Mouse (Mus musculus): ENCODE data around the gene Acin1.

Acin1 gene

DNA sequence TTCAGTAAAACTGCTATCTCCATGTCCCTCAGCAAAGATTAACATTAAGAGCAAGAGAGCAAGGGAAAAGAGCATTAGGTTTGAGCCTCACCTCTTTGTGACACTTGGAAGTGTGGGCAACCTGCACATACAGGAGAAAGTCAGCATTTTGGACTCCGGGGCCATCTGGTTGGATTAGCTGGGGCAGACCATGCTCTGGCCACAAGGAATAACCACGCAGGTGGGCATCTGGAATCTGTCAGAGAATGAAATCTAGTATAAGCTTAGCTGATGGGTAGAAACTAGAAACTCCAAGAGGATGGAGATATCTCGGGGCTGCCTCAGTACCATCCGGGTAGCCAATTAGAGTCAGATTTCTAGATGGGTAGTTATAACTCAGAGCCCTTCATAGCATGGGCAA is 10.0 kb upstream of the Acin1 start:
- DNase-seq = no peak

DNA sequence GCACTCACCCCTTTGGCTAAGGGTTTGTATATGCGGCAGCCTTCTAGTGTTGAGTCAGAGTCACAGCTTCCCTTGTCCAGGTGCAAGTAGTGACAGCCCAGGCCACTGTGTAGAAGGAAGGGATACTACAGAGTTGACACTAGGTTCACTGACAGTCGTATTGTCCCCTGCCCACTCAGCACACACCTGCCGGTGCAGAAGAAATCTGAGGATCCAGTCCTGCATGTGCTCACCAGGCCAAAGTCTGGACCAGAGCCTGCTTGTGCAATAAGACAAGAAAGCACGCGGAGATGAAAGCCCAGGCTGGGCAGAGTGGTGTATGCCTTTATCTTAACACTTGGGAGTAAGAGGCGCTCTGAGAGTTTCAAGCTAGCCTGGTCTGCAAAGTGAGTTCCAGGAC is 8.3 kb upstream of the Acin1 start:
- no peak for DNase-seq

DNA sequence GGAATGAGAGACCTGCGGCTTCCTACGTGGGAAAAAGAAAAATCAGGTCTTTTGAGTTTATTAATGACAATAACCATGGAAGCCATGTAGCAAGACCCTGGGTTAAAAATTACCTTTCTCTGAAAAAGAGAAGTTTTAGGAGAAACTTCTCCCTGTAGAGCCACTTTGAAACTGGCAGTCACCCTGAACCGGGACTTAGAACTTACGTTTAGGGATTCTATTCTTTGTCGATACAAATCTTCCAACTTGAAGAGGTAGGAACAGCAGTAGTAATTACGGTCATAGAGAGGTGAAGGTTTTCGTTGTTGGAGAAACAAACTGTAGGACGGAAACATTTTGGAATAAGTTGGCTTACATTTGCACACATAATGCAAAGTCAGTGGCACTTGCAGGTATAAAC is 520 bp upstream of the Acin1 start:
- DNase-seq = no peak

DNA sequence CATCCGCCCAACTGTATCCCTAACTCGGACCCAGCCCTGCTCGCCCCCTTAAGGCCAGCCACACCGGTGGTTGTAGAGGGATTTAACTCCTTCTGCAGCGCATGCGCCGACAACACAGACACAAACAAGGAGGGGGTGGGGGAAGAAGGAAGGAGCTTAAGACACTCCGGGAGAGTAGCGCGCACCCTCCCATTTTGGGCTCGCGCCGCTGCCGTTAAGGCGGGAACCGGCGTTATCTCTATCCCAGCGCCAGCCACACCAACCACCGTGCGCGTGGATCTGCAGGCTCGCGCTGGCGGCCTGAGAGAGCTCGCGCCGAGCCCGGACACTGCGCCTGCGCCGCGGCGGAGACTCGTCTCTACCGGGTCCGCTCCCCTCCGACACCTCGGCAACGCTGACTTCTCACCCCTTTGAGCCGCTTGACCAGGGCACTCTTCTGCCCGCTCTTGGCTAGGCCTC is 639 bp downstream of the Acin1 start, which contains the start of gene 1700123O20Rik:
1700123O20Rik (plus strand) TSS at position 154 of the 459 bp plus-strand sequence.
- peak; percentile 70 for DNase-seq

DNA sequence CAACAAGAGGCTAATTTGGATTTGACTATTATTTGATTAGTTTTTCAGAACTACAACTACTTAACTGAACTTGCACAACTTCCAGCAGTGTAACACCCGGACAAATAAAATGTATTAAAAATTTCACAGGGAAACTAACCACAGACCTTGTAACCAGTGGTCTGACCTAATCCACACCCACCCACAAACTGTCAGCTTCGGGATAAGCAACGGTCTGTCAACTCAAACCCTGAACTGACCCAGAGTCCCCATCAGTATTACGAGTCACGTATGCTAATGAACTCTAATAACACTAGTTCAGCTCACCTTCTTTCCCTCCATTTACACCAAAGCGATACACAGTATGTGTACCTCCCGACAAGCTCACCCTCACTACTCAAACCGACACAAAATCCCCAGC is 1.3 kb downstream of the Acin1 start:
- no peak for DNase-seq

DNA sequence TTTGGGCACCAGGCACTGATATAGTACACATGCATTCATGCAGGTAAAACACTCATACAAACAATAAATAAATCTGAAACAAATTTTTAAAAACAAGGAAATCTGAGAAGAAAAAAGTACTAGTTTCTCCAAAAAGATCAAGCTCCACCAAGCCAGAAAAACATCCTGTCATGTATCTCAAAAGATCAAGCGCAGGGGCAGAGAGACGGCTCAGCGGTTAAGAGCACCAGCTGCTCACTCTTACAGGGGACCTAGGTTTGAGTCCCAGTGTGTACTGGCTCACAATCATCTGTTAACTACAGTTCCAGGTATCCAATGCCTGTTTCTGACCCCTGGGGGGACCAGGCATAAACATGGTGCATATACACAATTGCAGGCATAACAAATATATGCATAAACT is 4.3 kb downstream of the Acin1 start:
- no peak for DNase-seq

DNA sequence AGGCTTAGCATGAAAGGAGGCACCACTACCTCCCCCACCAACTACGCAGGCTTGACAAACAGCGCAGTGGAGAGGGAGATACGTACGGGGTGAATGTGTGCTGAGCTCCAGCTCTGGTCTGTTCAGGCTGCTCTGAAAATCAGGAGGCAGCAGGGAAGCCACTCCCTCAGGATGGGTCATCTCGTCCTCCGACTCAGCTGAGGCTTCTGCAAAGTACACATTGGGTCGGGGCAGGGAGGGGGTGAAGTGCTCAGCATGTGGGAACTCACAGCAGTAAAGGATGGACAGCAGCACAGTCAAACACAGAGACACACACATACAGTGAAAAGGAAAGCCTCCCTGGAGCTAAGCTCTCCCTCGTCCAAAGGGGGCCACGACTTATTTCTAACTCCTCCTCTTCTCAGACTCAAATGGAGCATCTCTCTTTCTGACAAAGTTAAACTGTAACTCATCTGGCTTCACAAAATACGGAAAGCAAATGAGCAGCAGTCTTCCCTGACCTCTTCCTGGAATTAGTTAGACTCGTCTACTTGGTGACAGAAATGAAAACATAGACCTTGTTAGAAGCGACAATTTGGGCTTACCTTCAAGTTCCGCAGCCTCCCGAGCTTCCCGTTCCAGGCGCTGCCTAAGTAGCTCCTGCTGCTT is 8.0 kb downstream of the Acin1 start:
- DNase-seq = no peak

DNA sequence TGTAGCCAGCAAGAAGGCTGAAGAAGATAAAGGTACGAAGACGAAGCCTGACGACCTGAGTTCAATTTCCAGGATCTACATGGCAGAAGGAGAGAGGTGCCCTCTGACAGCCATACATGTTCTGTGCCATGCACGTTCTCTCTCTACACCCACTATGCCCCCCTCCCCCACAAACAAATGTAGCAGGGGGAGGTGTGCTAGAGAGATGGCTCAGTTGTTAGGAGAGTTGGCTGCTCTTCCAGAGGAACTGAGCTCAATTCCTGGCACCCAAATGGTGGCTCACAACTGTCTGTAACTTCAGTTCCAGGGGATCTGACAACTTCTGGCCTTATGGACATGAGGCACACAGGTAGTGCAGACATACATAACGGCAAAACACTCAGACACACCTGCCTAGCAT is 10.4 kb downstream of the Acin1 start:
- no peak for DNase-seq

DNA sequence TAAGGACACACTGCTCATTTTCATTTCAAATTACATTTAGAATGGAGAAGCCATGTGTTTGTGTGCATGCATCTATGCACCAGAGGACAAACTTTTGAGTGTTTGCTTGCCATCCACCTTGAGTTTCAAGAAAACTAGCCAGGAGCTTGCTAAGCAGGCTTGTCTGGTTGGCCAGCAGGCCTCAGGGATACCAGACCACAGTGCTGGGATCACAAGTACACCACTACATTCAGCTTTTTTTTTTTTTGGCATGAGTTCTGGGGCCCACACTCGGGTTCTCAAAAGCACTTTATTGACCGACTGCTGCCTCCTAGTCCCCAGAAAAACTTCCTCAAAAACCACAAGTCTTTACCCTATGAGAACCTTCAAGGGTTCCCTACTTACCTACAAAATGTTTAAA is 12.4 kb downstream of the Acin1 start:
- no peak for DNase-seq

DNA sequence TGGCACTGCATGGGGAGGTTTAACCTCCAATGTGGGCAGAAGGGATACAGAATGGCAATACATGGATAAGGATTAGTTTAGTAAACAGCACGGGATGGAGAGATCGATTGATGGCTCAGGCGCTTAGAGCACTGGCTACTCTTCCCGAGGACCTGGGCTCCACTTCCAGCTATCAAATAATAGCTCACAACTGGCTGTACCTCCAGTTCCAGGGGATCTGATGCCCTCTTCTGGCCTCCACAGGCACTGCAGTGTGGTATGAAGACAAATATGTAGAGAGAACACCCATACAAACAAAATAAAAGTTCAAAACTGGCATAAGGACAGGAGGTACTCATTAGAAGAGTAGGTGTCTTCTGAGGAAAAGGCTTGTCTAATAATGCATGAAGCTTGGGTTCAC is 17.4 kb downstream of the Acin1 start:
- no peak for DNase-seq

DNA sequence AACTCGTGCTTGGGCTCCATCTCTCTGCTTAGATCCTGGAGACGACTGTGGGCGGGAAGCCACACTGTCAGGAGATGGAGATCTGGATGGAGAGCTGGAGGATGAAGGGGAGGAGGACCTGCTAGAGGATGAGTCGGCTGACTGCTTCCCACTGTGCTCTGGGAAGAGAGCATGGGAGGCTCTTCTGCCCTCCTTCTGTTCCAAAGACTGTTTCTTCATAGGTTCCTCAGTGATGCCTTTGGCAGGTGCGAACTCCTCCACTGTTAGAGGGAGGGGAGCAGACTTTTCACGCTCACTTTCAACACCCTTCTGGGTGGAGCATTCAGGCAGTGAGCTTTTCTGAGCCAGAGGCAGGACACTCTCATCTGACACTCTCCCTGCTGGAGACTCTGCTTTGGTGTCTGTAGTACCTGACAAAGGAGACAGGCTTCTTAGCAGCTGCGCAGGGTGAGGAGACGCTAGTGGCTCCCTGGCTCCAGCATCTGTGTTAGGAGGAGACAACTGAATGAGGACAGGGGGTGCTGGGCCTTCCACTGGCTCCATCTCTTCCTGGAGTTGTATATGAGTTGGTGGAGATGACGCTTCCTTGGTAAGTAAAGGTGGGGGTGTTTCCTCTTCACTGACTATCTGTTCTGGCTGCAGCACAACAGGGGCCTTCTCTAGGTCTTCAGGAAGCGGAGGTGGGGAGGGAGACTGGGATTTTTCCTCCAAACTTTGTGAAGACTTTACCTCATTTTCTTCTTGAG is 22.1 kb downstream of the Acin1 start:
- no peak for DNase-seq

DNA sequence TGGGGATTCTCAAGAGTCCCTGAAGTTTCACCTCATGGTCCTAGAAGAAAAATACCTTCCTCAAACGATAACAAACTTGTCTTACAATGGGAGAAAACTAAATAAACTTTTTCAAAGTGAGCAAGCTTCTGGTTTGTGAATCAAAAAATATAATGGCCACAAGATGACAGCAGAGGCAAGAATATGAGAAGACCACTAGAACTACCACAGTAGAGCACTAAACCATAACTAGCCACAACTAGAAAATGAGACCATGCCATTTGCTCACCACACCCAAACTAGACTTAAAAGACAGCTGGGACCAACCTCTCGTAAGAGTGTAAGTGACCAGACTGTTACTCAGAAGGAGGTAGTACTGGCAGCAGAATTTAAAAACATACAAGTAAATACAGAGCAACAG is 26.7 kb downstream of the Acin1 start:
- DNase-seq = no peak

DNA sequence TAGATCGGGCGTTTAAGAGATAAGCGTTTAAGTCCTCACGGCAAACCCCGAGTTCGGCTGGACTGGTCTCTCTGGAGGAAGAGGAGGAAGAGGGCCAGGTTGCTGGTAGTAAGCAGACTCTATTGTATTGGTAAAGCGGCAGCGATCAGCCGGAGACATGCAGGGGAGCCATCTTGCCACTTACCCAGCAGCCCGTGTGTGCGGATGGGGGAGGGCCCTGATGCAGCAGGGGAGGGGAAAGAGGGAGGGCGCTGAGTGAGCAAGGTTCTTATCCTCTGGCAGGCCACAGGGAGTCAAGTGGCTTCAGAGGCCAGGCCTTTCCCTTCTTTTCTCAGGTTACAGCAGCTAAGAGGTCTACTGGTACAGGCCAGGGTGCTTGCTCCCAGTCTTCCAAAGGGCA is 33.2 kb downstream of the Acin1 start:
- peak; percentile 79 for DNase-seq

DNA sequence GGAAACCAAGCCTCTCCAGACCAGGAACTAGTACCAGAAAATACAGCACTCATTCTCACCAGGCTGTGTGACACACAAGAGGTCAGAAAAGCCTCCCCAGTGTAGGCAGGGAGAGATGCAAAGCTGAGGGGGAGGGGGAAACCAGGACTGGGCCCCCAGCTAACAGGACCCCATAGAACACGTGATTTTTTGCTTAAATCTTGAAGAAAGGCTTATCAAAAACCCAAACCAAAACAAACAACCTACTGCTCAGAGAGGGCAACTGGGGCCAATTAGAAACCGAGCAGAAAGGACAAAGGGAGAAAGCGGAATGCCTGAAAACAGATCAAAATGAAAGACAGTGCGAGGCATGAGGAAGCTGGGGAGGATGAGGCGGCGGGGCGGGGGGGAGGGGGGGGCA is 33.9 kb downstream of the Acin1 start:
- no peak for DNase-seq

DNA sequence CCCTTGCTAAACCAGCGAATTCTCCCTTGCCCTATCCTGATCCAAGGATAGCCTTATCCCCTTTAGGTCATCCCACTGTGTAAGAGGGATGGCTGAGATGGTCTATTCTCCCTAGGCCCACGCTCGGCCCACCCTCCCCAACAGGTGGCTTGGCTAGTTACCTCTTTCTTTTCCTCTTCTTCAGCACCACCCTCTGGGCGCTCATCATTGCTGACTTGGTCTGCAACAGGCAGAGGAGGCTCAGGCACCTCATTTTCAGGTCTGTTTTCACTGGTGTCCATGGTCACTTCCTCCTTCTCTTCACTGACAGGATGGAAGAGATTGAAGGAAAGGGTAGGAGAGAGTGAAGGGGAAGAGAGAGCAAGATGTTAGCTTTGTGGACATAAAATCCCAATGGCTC is 35.2 kb downstream of the Acin1 start:
- DNase-seq = no peak

DNA sequence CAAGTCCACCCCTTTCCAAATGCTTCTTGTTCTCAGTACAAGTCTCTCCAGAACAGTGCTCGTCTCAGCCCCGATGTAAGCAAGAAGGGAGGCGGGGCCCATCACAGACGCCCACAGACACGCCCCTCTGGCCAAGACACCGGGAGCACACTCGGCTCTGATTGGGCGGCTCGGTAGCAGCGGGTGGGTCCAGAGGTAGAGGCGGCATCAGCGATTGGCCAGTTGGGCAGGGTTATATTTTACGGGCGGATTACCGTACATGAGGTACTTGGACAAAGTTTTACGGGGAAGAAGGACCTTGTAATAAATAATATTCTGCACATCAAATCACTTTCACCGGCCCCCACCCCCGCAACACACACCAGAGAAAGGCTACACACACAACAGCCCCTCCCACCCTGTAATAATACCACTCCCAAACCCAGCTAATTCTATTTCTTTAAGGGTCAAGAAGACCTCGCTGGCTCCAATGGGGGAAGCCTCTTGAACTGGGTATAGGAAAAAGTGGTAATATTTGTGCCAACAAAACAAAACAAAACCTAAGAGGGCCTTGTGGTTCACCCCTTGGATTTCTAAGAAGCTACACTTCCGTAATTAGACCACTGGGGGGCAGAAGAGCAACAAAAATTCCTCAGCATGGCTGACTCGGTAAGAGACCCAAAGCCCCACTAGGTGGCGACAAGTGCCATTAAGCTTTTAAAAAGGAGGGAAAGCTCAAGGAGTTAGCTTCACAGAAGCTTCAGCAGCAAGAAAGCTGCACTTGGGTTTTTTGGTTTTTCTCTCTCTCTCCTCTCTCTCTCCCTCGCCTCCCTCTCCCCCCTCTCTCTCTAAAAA is 35.9 kb downstream of the Acin1 start:
- DNase-seq = peak; percentile 86

DNA sequence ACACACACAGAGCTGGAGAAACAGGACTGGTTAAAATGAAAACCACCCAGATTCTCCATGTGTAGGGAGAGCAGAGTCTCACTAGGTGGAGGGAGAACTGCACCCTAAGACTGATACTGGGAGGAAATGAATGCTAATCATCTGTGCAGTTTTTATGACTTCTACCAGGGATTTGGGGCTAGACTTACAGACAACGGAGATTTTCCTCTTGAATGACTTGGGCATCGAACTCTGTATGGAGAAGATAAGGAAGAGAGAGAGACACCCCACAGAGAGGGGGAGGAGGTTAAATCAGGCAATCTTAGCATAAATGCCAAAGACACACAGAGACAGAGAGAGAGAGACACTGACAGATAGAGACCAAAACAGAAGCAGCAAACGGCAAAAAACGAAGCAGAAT is 38.8 kb downstream of the Acin1 start:
- no peak for DNase-seq

DNA sequence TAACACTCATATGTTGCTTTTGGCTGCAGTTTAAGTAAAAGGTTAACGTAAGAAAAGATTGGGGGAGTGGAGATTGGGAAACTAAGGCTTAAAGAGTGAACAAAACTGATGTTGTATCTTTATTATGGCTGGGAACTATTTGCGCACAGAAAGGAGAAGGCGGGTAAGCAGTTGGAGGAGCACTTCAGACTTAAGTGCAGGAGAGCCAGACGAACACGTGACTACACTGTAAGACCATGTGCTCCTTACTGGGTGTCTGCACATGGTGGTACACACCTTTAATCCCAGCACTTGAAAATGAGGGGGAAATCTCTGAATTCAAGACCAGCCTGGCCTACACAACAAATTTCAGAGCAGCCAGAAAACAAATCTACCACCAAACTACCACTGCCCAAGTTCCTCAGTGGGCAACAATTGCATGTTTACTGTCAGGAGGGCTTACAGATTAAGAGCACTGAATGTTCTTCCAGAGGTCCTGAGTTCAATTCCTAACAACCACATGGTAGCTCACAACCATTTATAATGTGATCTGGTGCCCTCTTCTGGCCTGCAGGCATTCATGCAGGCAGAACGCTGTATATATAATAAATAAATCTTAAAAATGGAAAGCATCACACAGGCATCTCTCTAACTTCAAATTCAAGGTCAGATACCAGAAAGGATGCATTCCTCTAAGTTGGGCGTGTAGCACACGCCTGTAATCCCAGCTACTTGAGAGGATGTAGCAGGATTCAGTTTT is 39.7 kb downstream of the Acin1 start:
- DNase-seq = no peak

DNA sequence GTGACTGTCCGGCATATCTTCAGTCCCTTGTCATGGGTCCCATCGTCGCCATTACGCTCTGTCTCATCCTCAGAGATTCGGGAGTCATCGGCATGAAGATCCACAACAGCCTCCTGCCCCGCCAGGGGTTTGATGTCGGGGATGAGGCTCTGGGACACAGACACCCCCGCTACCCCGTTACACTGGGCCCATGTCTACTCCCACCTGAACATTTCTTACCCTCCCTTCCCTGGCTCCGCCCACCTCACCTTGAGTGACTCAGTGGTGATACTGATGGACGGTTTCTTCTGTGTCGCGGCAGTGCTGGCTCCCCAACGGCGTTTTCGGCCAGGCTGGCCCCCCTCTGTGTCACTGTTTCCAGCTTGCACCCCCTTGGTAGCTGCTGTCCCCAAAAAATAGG is 40.3 kb downstream of the Acin1 start:
- DNase-seq = no peak

DNA sequence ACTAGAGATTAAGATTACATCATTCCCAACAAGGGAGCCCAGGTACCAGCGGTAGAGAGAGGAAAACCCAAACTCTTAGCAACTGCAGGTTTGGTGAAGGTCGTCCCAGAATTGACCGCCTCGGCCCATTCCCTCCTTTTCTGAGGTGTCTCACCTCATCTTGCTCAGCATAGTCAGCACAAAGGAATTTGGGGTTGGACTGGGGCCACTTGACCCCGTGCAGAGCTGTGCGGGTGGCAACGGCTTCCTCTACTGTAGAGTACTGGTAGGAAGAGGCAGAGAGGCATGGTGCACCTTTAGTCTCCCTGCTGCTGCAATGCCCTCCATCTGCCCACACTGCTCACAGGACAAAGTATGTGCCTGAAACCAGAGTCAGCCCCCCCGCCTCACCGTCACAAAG is 42.4 kb downstream of the Acin1 start:
- DNase-seq = no peak

DNA sequence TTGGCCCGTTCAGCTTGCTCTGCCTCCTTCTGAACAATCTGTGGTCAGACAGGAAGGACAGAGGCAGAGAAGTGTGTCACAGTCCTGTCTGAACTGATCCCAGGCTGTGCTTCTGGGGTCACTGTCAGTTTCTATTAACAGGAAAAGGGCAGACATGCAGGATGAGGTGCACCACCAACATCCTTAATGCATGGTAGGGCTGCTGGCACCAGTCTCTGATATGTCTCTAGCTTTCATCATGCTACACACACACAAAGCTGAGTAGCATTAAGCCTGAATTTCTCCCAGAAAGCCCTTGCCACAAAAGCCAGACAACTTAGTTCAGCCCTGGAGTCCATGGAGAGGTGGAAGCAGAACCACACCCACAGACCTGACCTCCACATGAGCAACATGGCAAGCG is 43.7 kb downstream of the Acin1 start:
- no peak for DNase-seq

DNA sequence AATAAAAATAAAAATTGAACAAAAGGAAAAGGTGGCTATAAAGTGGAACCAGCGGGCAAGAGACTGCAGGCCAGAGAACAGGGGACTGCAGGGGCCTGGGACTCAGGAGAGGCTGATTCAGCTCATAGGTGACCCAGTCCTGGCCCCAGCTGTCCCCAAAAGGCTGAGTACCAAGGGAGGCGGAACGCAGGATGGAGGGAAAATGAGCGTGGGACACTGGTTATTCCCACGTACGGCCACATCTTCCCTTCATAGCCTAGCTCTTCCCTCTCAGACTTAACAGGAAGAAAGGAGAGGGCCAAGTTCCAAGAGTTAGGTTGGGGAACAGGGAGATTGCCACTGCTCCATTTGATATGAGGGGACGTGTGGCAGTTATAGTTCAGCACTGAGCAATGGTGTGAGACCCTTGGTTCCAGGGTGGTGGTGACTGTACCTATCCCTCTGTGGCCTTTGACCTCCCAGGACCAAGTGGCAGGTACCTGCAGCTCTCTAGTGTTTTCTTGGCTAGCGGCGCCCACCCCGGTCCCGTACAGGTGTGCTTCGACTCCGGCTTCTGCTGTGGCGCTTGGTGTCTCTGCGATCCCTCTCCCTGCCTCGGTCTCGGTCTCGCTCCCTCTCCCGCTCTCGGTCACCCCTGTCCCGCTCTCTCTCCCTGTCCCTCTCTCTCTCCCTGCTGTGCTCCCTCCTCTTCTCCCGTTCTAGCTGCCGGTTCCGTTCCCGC is 44.3 kb downstream of the Acin1 start:
- no peak for DNase-seq
